Mouse (Mus musculus): ENCODE measurements around the gene Gm47969. TPM values are rescaled to one million over a fixed set of nuclear protein-coding genes. Genes with fewer than 3 reads are reported as not detected.

Gene Gm47969
- polyA plus RNA-seq, 1 experiment from 2014 or later: not detected

- no peaks in the 10 kb centered on the region for H3K27me3 ChIP-seq (ENCODE audit: control insufficient read depth, insufficient read depth, low read length)
- no peaks in the 10 kb centered on the region for H3K9me3 ChIP-seq (ENCODE audit: control insufficient read depth, low read length)
- no peak overlapping the region for H3K4me2 ChIP-seq (replicated peaks; ENCODE audit: low read depth, low read length)
- H3K4me1 ChIP-seq (replicated peaks; ENCODE audit: control insufficient read depth, insufficient read depth, low read length): no peaks in the 10 kb centered on the region
- no peak for ATAC-seq (ENCODE audit: low FRiP score)
- H3K27ac ChIP-seq (ENCODE audit: low read depth, low read length): no peak overlapping the region
- 92% methylated on average over 6 of the region's 6 CpGs for WGBS
- no peak overlapping the region for H3K9ac ChIP-seq (ENCODE audit: low read depth, low read length)
- DNase-seq (ENCODE audit: low spot score): no peak
- no peaks in the 10 kb centered on the region for H3K36me3 ChIP-seq (ENCODE audit: control insufficient read depth, insufficient read depth, low read length)
- no peak overlapping the region for H3K4me3 ChIP-seq (ENCODE audit: low read depth, low read length)
Measured at GRCm38 (mm10) chr1:83032508-83032907, 12.2 kb upstream of the Gm47969 start.

- ATAC-seq (ENCODE audit: low FRiP score) (no peak), DNase-seq (ENCODE audit: low spot score) (no peak)
- no peaks in the 10 kb centered on the region for H3K27me3 ChIP-seq (ENCODE audit: control insufficient read depth, insufficient read depth, low read length)
- H3K9me3 ChIP-seq (ENCODE audit: control insufficient read depth, low read length): no peaks in the 10 kb centered on the region
- no peak overlapping the region for H3K27ac ChIP-seq (ENCODE audit: low read depth, low read length)
- H3K4me2 ChIP-seq (replicated peaks; ENCODE audit: low read depth, low read length): no peak overlapping the region
- WGBS: 72% methylated on average over 5 of the region's 5 CpGs
- H3K4me3 ChIP-seq (ENCODE audit: low read depth, low read length): no peak overlapping the region
- H3K4me1 ChIP-seq (replicated peaks; ENCODE audit: control insufficient read depth, insufficient read depth, low read length): no peaks in the 10 kb centered on the region
- no peaks in the 10 kb centered on the region for H3K36me3 ChIP-seq (ENCODE audit: control insufficient read depth, insufficient read depth, low read length)
- no peak overlapping the region for H3K9ac ChIP-seq (ENCODE audit: low read depth, low read length)
Measured at GRCm38 (mm10) chr1:83034509-83034908, 10.2 kb upstream of the Gm47969 start.

- Histone ChIP-seq H3K27ac (ENCODE audit: low read depth, low read length) (no peak overlapping the region), H3K4me1 (replicated peaks; ENCODE audit: control insufficient read depth, insufficient read depth, low read length) (no peaks in the 10 kb centered on the region), H3K9ac (ENCODE audit: low read depth, low read length) (no peak overlapping the region), H3K36me3 (ENCODE audit: control insufficient read depth, insufficient read depth, low read length) (no peaks in the 10 kb centered on the region), H3K4me3 (ENCODE audit: low read depth, low read length) (no peak overlapping the region), H3K4me2 (replicated peaks; ENCODE audit: low read depth, low read length) (no peak overlapping the region), H3K9me3 (ENCODE audit: control insufficient read depth, low read length) (no peaks in the 10 kb centered on the region), H3K27me3 (ENCODE audit: control insufficient read depth, insufficient read depth, low read length) (no peaks in the 10 kb centered on the region)
- WGBS: 73% methylated on average over 11 of the region's 11 CpGs
- no peak for ATAC-seq (ENCODE audit: low FRiP score)
- no peak for DNase-seq (ENCODE audit: low spot score)
Measured at GRCm38 (mm10) chr1:83036892-83037667, 7.7 kb upstream of the Gm47969 start.

- ATAC-seq (ENCODE audit: low FRiP score) (peak; percentile 92), DNase-seq (ENCODE audit: low spot score) (peak; percentile 65)
- under 1% methylated on average over 24 of the region's 25 CpGs for WGBS
- H3K27me3 ChIP-seq (ENCODE audit: control insufficient read depth, insufficient read depth, low read length): no peaks in the 10 kb centered on the region
- peak within 1 kb of the TSS; percentile 38 for H3K4me3 ChIP-seq (ENCODE audit: low read depth, low read length)
- no peak within 1 kb of the TSS for H3K27ac ChIP-seq (ENCODE audit: low read depth, low read length)
- H3K4me2 ChIP-seq (replicated peaks; ENCODE audit: low read depth, low read length): peak within 1 kb of the TSS; percentile 55
- no peaks in the 10 kb centered on the region for H3K36me3 ChIP-seq (ENCODE audit: control insufficient read depth, insufficient read depth, low read length)
- no peaks in the 10 kb centered on the region for H3K9me3 ChIP-seq (ENCODE audit: control insufficient read depth, low read length)
- no peaks in the 10 kb centered on the region for H3K4me1 ChIP-seq (replicated peaks; ENCODE audit: control insufficient read depth, insufficient read depth, low read length)
- peak within 1 kb of the TSS; percentile 37 for H3K9ac ChIP-seq (ENCODE audit: low read depth, low read length)
Measured at GRCm38 (mm10) chr1:83038109-83038672, 6.5 kb upstream of the Gm47969 start, which contains the start of gene Slc19a3. Gene Slc19a3 (minus strand): TSS chr1:83038448.

GRCm38 (mm10) chr1:83039080-83039479 lies 5.7 kb upstream of the Gm47969 start:
- no peaks in the 10 kb centered on the region for H3K4me1 ChIP-seq (replicated peaks; ENCODE audit: control insufficient read depth, insufficient read depth, low read length)
- DNase-seq (ENCODE audit: low spot score) (no peak), ATAC-seq (ENCODE audit: low FRiP score) (no peak)
- no peak overlapping the region for H3K4me3 ChIP-seq (ENCODE audit: low read depth, low read length)
- H3K9me3 ChIP-seq (ENCODE audit: control insufficient read depth, low read length): no peaks in the 10 kb centered on the region
- no peaks in the 10 kb centered on the region for H3K36me3 ChIP-seq (ENCODE audit: control insufficient read depth, insufficient read depth, low read length)
- 79% methylated on average over 4 of the region's 4 CpGs for WGBS
- no peak overlapping the region for H3K9ac ChIP-seq (ENCODE audit: low read depth, low read length)
- H3K27ac ChIP-seq (ENCODE audit: low read depth, low read length): no peak overlapping the region
- H3K27me3 ChIP-seq (ENCODE audit: control insufficient read depth, insufficient read depth, low read length): no peaks in the 10 kb centered on the region
- no peak overlapping the region for H3K4me2 ChIP-seq (replicated peaks; ENCODE audit: low read depth, low read length)

GRCm38 (mm10) chr1:83042380-83042779 lies 2.4 kb upstream of the Gm47969 start, which contains the start of gene Krtap28-10:
Gene Krtap28-10 (minus strand): TSS chr1:83042480.
- DNase-seq (ENCODE audit: low spot score): no peak
- Histone ChIP-seq H3K4me3 (ENCODE audit: low read depth, low read length) (no peak within 1 kb of the TSS), H3K36me3 (ENCODE audit: control insufficient read depth, insufficient read depth, low read length) (no peaks in the 10 kb centered on the region), H3K27ac (ENCODE audit: low read depth, low read length) (no peak within 1 kb of the TSS), H3K9ac (ENCODE audit: low read depth, low read length) (no peak within 1 kb of the TSS), H3K4me1 (replicated peaks; ENCODE audit: control insufficient read depth, insufficient read depth, low read length) (no peaks in the 10 kb centered on the region), H3K27me3 (ENCODE audit: control insufficient read depth, insufficient read depth, low read length) (no peaks in the 10 kb centered on the region), H3K4me2 (replicated peaks; ENCODE audit: low read depth, low read length) (no peak within 1 kb of the TSS), H3K9me3 (ENCODE audit: control insufficient read depth, low read length) (no peaks in the 10 kb centered on the region)
- ATAC-seq (ENCODE audit: low FRiP score): no peak
- 91% methylated on average over 2 of the region's 2 CpGs for WGBS

- WGBS: 67% methylated on average over 1 of the region's 1 CpGs
- no peak overlapping the region for H3K4me2 ChIP-seq (replicated peaks; ENCODE audit: low read depth, low read length)
- H3K27ac ChIP-seq (ENCODE audit: low read depth, low read length): no peak overlapping the region
- no peak overlapping the region for H3K4me3 ChIP-seq (ENCODE audit: low read depth, low read length)
- DNase-seq (ENCODE audit: low spot score) (no peak), ATAC-seq (ENCODE audit: low FRiP score) (no peak; the same call in 1 of the 2 replicates)
- no peaks in the 10 kb centered on the region for H3K9me3 ChIP-seq (ENCODE audit: control insufficient read depth, low read length)
- no peaks in the 10 kb centered on the region for H3K4me1 ChIP-seq (replicated peaks; ENCODE audit: control insufficient read depth, insufficient read depth, low read length)
- H3K27me3 ChIP-seq (ENCODE audit: control insufficient read depth, insufficient read depth, low read length): no peaks in the 10 kb centered on the region
- no peaks in the 10 kb centered on the region for H3K36me3 ChIP-seq (ENCODE audit: control insufficient read depth, insufficient read depth, low read length)
- no peak overlapping the region for H3K9ac ChIP-seq (ENCODE audit: low read depth, low read length)
Measured at GRCm38 (mm10) chr1:83058481-83058880, 13.7 kb downstream of the Gm47969 start.

GRCm38 (mm10) chr1:83059278-83059677 lies 14.5 kb downstream of the Gm47969 start, which contains the start of gene A030005K14Rik:
Gene A030005K14Rik (minus strand): TSS chr1:83059378.
- ATAC-seq (ENCODE audit: low FRiP score) (no peak), DNase-seq (ENCODE audit: low spot score) (no peak)
- Histone ChIP-seq H3K4me3 (ENCODE audit: low read depth, low read length) (no peak within 1 kb of the TSS), H3K27ac (ENCODE audit: low read depth, low read length) (no peak within 1 kb of the TSS), H3K4me1 (replicated peaks; ENCODE audit: control insufficient read depth, insufficient read depth, low read length) (no peaks in the 10 kb centered on the region), H3K4me2 (replicated peaks; ENCODE audit: low read depth, low read length) (no peak within 1 kb of the TSS), H3K36me3 (ENCODE audit: control insufficient read depth, insufficient read depth, low read length) (no peaks in the 10 kb centered on the region), H3K9ac (ENCODE audit: low read depth, low read length) (no peak within 1 kb of the TSS), H3K27me3 (ENCODE audit: control insufficient read depth, insufficient read depth, low read length) (no peaks in the 10 kb centered on the region), H3K9me3 (ENCODE audit: control insufficient read depth, low read length) (no peaks in the 10 kb centered on the region)
- WGBS: 91% methylated on average over 9 of the region's 9 CpGs

GRCm38 (mm10) chr1:83060643-83061042 lies 15.9 kb downstream of the Gm47969 start, which contains the start of gene Krtap28-13:
Gene Krtap28-13 (plus strand): TSS chr1:83060930.
- Histone ChIP-seq H3K9ac (ENCODE audit: low read depth, low read length) (no peak within 1 kb of the TSS), H3K9me3 (ENCODE audit: control insufficient read depth, low read length) (no peaks in the 10 kb centered on the region), H3K27ac (ENCODE audit: low read depth, low read length) (no peak within 1 kb of the TSS), H3K36me3 (ENCODE audit: control insufficient read depth, insufficient read depth, low read length) (no peaks in the 10 kb centered on the region), H3K4me3 (ENCODE audit: low read depth, low read length) (no peak within 1 kb of the TSS), H3K4me1 (replicated peaks; ENCODE audit: control insufficient read depth, insufficient read depth, low read length) (no peaks in the 10 kb centered on the region), H3K27me3 (ENCODE audit: control insufficient read depth, insufficient read depth, low read length) (no peaks in the 10 kb centered on the region), H3K4me2 (replicated peaks; ENCODE audit: low read depth, low read length) (no peak within 1 kb of the TSS)
- DNase-seq (ENCODE audit: low spot score): no peak
- WGBS: 84% methylated on average over 4 of the region's 4 CpGs
- ATAC-seq (ENCODE audit: low FRiP score): no peak

Measured in hindbrain, embryonic 11.5 days (tissue).